Mouse (Mus musculus) right cerebral cortex, postnatal 10 days (tissue): ENCODE data around the gene Rusc2.

Experiments used
- DNase-seq, 2 experiments: peaks; one replicate each; pipeline ENCODE4 v3.0.0; 2021; ENCODE audit warnings: low spot score in 2 of 2

The Rusc2 gene

GRCm38 (mm10) chr4:43381408-43382154 is at the start of gene Rusc2:
Gene Rusc2, plus strand, starts transcription at chr4:43381979.
- peak; percentile 94 to 95 for DNase-seq

GRCm38 (mm10) chr4:43334771-43335170 is 47.0 kb upstream of the Rusc2 start:
- DNase-seq: no peak

GRCm38 (mm10) chr4:43336176-43336575 is 45.6 kb upstream of the Rusc2 start:
- DNase-seq: no peak

GRCm38 (mm10) chr4:43340096-43340804 is 41.5 kb upstream of the Rusc2 start:
- DNase-seq: no peak

GRCm38 (mm10) chr4:43341276-43341891 is 40.4 kb upstream of the Rusc2 start:
- DNase-seq: no peak

GRCm38 (mm10) chr4:43342443-43342842 is 39.3 kb upstream of the Rusc2 start:
- DNase-seq: peak in 1 of 2 experiments; percentile 25

- no peak for DNase-seq
These were observed 36.8 kb upstream of the Rusc2 start for GRCm38 (mm10) chr4:43344932-43345331.

- no peak for DNase-seq
These were observed 32.6 kb upstream of the Rusc2 start for GRCm38 (mm10) chr4:43349206-43349605.

- DNase-seq: no peak
These were observed 31.7 kb upstream of the Rusc2 start for GRCm38 (mm10) chr4:43350038-43350560.

- no peak for DNase-seq
These were observed 28.1 kb upstream of the Rusc2 start for GRCm38 (mm10) chr4:43353662-43354061.

- no peak for DNase-seq
These were observed 16.7 kb upstream of the Rusc2 start for GRCm38 (mm10) chr4:43364914-43365560.

- DNase-seq: no peak
These were observed 14.5 kb upstream of the Rusc2 start for GRCm38 (mm10) chr4:43367295-43367694.

- no peak for DNase-seq
These were observed 14.0 kb upstream of the Rusc2 start for GRCm38 (mm10) chr4:43367787-43368186.

GRCm38 (mm10) chr4:43371406-43371805 is 10.4 kb upstream of the Rusc2 start:
- DNase-seq: no peak

GRCm38 (mm10) chr4:43372155-43372554 is 9.6 kb upstream of the Rusc2 start:
- no peak for DNase-seq

- no peak for DNase-seq
These were observed 7.5 kb upstream of the Rusc2 start for GRCm38 (mm10) chr4:43374266-43374665.

- no peak for DNase-seq
These were observed 2.2 kb upstream of the Rusc2 start for GRCm38 (mm10) chr4:43379601-43380000.

- peak; percentile 58 to 62 for DNase-seq
These were observed 828 bp upstream of the Rusc2 start for GRCm38 (mm10) chr4:43380951-43381350.

GRCm38 (mm10) chr4:43382155-43383020 is 609 bp downstream of the Rusc2 start:
- no peak for DNase-seq

- DNase-seq: no peak
These were observed 1.7 kb downstream of the Rusc2 start for GRCm38 (mm10) chr4:43383246-43384082.
